Mouse (Mus musculus): Measurements from ENCODE around the gene Fbxw11.

GRCm38 (mm10) chr11:32718979-32719378, 76.5 kb downstream of the Fbxw11 start:
- TF ChIP-seq CTCF (conservative IDR thresholded peaks at IDR 0.05; ENCODE audit: low read length): no peak
- no peak for TF ChIP-seq POU5F1 (IDR thresholded peaks at IDR 0.05; ENCODE audit: borderline replicate concordance, low read length)
- no peak for TF ChIP-seq NANOG (IDR thresholded peaks at IDR 0.05; ENCODE audit: borderline replicate concordance, low read length)

All from E14TG2a.4 (cell line).